Mouse (Mus musculus) erythroblast, adult 5-6 weeks (primary cell): Measurements from ENCODE around the gene S100a2. TPM values are rescaled to one million over a fixed set of nuclear protein-coding genes. Genes with fewer than 3 reads are reported as not detected.
A peak's percentile ranks its signal among the peaks of the same experiment; 100 is the strongest.

Source experiments
- ATAC-seq: replicated peaks from 2 replicates; pipeline ENCODE4 v1.8.0; 2016; ENCODE audit warnings: moderate number of reproducible peaks, mild to moderate bottlenecking, moderate TSS enrichment, inconsistent platforms; ENCODE audit not compliant: poor library complexity, low FRiP score, severe bottlenecking
- total RNA-seq, 2 experiments: library from RNA; stranded (forward) in 1 of 2; stranded (reverse) in 1 of 2; fragments of 150-400 nt in 1 of 2; fragments of 200-764, 138-1000 nt in 1 of 2; gene quantifications; 2 replicates each; pipeline versions ENCODE4 v1.2.3 to v1.2.4; 2015 to 2017; ENCODE audit warnings: low replicate concordance in 2 of 2

The S100a2 gene
- total RNA-seq (2015; ENCODE audit: low replicate concordance) (not detected in 2 replicates), total RNA-seq (2017; ENCODE audit: low replicate concordance) (not detected in 2 replicates)

- no peak for ATAC-seq
These were observed at the start of gene S100a2 for GRCm38 (mm10) chr3:90589947-90590346. TSS of gene S100a2 (plus strand) at chr3:90590247.

DNA sequence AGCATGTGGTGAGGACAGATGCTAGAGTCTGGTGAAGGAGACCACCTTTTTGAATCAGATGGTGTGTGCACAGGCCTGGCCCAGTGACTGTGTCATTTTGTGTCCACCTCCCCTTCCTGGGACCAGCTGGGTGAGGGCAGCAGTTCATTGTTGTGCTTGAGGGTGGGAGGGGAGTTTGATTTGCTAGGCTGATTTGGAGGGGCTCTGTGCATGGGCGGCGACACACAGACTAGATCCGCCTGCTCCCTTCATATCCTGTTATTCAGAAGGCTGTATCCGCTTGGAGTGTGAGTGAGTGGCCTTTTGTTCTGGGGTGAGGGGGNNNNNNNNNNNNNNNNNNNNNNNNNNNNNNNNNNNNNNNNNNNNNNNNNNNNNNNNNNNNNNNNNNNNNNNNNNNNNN, 49.1 kb upstream of the S100a2 start:
- no peak for ATAC-seq

DNA sequence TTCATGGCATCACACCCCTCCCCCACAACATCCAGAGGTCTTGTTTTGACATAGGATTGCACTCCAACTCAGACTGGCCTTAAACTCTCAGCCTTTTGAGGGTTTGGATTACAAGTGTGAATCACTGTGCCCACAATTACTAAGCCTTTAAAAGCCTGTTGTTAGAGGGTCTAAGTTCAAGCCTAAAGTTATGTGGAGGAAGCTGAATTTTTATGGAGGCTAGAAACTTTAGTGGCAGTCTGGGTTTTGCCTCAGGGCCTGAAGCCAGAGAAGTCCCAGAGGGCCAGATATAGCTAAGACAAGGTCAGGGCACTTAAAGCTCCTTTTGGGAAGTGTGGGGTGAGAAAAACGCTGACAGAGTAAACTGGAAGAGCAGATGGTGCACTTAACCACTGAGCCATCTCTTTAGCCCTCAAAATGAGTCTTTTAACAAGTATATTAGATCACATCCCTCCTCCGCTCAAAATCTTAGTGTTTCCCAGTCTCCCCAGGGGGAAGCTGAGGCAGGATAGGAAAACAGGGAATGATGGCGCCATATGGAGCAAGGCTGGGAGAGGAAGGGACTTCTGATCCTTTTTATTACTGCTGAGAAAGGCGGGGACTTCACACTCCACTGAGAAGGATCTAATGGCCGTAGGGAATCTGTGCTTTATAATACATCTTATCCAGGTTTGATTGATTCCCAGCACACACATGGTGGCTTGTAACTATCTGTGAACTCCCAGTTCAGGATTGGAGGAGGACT, 40.2 kb upstream of the S100a2 start:
- no peak for ATAC-seq

DNA sequence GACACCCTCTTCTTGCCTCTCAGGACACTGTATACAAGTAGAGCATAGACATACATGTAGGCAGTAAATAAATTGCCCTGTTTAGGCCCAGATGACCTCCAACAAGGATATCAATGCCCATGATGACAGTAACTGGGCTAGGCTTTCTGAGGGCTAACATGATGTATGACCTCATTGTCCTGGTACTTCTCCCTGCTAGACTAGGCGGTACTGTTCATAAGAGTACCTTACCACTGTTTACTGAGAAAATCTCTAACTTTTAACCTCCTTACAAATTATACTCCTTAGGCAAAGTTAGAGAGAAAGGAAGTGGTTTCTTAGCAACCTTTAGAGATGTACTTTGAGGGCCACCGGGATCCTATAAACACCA, 39.6 kb upstream of the S100a2 start:
- no peak for ATAC-seq

GRCm38 (mm10) chr3:90552231-90552630, 37.8 kb upstream of the S100a2 start:
- ATAC-seq: no peak

- ATAC-seq: no peak
These were observed 34.1 kb upstream of the S100a2 start for GRCm38 (mm10) chr3:90555954-90556353.

DNA sequence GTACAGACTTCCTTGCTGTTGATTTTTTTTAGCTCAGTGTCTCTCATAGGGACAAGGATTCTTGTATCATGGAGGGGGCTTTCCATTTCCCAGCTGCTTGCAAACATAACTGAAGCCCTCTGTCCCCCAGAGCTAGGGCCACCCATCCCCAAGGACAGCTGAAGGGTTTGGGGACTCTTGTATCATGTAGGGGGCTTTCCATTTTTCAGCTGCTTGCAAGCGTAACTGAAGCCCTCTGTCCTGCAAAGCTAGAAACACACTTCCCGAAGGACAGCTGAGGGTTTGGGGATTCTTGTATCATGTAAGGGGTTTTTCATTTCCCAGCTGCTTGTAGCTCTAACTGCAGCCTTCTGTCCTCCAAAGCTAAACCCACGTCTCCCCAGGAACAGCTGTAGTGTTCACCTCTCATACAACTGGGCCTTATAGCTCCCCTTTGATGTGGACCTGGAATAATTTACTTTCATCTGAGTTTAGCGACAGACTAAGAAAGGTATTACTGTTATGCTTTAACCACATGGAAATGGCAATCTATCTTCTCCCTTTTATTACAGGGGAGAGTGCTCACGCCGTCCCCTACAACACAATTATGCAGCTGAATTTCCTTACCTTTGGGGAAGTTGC, 29.9 kb upstream of the S100a2 start, which contains the start of gene S100a3:
Gene S100a3 (plus strand): TSS at position 571 of the 621 bp plus-strand sequence.
- 0 out of 2 replicates have a peak, but pooled peaks have one; percentile 44 for ATAC-seq

DNA sequence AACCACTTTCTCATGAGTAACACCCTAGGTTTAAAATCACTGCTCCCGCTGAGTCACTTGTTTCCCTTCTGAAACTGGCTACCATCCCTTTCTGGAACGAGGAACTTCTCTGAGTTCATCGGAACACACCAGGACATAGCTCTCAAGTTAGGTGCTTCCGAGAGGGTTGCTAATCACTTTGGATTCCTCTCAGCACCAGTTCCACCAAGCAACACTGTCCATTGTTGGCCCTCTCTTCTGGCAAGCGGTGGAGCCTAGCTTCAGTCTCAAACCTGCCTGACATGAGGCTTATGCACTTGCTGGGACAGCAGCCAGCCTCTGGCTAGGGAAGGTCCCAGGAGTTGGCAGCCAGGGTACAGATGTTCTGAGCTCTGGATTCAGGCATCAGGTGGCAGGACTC, 15.4 kb upstream of the S100a2 start:
- no peak for ATAC-seq

GRCm38 (mm10) chr3:90575320-90575719, 14.7 kb upstream of the S100a2 start:
- ATAC-seq: no peak

DNA sequence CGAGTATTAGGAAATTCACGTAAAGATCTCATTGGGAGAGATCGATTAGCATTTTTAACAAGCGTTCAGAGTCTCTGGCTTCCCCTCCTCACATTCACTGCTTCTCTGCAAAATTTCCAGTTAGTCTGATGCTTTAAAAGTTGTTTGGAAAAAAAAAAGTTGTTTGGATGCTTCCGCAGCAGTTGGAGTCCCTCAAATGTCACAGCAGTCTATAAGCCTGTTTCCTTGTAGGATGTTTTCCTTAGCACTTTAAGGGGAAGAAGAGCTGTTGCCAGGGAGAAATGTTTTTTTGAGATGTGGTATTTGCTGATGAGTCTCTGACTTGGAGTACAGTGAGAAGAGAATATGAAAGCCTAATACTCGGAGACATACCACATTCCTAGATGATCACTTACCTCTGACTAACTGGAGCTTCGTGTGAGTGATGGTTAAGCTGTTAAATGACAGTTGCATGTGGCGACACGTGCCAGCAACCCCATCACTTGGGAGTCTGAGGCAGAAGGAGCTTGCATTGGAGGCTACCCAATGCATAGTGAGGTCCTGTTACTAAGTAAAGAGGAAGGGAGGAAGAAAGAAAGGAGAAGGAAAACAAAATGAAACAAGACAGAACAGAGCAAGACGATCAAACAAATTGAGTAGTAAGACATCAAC, 13.6 kb upstream of the S100a2 start:
- ATAC-seq: no peak

GRCm38 (mm10) chr3:90579433-90579832, 10.6 kb upstream of the S100a2 start:
- ATAC-seq: no peak

DNA sequence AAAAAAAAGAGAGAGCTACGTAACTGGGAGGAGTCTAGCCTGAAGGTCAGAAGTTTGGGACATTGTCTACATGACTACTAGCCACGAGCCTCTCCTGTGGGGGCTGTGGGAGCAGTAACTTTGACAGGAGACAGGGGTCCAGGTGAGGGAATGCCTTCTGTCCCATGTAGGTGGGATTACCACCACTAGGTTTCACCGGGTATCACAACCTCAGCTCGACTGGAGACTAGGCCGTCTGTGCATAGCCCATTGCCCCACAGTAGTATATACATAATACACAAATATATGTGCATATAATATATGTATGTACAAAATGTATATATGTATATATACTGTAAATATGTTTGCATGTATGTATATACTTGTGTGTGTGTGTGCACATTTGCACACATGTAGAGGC, 8.9 kb upstream of the S100a2 start:
- ATAC-seq: no peak

- ATAC-seq: no peak
These were observed 7.9 kb upstream of the S100a2 start for GRCm38 (mm10) chr3:90582156-90582555.

DNA sequence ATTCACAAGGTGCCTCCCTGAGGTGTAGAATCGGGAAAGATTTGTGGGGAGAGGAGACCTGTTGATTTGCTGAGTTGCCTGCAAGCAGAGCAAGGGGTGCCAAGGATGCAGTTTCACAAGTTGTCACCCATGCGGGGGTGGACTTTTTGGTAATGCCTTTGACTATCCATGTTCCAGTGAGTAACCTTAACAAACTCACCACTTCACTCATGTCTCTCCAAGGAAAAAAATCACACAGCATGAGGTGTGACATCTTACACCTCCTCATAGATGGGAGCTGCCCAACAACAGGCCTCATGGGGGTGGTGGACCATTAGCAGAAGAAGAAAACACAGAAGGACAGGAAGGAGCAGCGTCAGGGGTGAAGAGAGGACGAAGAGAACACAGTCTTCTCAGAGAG, 7.5 kb upstream of the S100a2 start:
- no peak for ATAC-seq

GRCm38 (mm10) chr3:90583893-90584292, 6.2 kb upstream of the S100a2 start:
- ATAC-seq: no peak

DNA sequence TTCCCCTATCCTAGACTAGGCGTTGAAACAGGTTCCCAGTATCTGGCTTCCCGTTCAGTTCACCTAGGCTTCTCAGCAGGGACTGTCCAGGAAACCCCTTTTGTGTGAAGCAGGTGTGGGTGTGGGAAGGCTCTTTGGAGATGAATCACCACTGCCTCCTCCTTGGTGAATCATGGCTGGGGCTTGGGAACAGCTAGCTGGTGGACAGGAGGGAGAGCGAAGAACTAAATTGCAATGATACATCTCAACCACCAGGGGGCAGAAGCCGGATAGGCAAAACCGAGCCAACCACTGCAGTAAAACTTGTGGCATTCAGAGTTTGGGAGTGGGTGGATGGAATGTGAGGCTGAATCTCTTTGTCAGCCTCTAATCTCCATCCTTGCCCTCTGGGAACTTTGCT, 4.5 kb upstream of the S100a2 start:
- peak; percentile 73 for ATAC-seq

- ATAC-seq: peak; percentile 17; the same call in 1 of the 2 replicates
These were observed 3.9 kb upstream of the S100a2 start for GRCm38 (mm10) chr3:90586016-90586643.

DNA sequence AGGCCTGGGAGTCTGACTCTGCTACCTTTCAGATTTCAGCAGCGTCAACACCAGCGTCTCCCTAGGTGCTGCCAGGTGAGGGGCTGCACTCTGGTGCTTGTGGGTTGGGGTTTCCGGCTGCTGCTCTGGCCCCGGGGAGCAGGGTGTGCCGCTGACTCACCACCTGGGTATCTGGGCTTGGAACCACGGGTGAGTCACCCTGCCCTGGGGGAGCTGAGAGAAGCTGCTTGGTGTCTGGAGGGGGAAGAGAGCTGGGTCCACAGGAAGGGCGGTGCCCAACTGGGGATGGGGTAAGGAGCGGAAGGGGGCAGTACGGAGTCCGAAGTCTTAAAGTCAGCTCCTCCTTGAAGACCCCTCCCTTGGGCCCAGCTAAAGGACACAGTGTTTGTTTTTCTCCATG, 3.1 kb upstream of the S100a2 start:
- ATAC-seq: peak; percentile 38; the same call in 1 of the 2 replicates

DNA sequence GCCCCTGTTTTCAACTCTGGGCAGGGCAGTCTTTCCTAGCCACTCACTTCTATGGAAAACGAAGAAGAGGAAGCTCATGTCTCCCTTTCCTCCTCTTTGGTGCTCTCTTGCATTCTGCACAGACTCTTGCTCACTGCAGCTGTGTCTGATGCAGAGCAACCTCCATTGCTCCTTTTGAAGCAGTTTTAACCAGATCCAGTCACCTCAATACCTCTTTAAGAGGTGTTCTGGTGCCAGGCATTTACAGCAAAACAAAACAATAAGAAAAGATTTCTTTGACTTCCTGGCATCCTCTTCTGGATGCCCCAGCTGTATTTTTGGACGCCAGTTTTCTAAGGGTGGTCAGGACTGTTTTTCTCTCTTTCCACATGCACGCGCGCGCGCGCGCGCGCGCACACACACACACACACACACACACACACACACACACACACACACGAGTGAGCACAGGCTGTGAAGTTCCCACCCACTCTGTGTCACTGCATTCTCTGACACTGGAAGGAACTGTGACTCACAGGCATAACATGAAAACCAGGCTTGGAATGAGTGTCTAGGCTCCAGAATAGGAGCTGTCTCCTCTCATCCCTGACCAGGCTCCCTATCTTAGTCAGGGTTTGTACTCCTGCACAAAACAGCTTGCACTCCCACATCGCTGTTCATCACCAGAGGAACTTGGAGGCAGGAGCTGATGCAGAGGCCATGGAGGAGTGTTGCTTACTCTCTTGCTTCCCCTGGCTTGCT, 2.5 kb upstream of the S100a2 start:
- no peak for ATAC-seq

DNA sequence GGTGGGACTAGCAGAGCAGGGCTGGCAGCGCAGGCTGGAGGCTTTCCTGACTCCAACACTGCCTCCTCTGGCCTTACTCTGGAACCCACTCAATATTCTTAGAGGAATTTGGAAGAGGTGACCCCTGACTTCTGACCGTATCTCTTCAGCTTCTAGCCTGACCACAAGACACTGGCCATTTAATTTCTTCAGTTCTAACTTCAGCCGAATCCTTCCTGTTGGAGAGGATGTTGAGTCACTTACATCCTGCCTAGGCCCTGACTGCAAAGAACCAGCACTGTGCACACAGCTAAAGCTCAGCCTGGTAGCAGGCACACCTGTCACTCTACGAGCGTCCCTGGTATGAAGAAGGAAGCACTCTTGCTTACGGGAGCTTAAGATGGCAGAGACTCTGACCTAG, 657 bp upstream of the S100a2 start:
- no peak for ATAC-seq
